Mouse (Mus musculus): ENCODE measurements around the gene Abca2.

- no peak for TF ChIP-seq POLR2A (IDR thresholded peaks at IDR 0.05; ENCODE audit: insufficient read depth, low read depth, low read length)
- TF ChIP-seq CTCF (IDR thresholded peaks at IDR 0.05; ENCODE audit: insufficient read depth, low read depth, low read length): 0 out of 2 replicates have a peak, but pooled peaks have one; percentile 10
Measured at GRCm38 (mm10) chr2:25469969-25470368, 41.5 kb downstream of the Abca2 start, which contains the start of gene Ptgds.

Data from olfactory bulb, adult 2 months (tissue).